Mouse (Mus musculus) midbrain, embryonic 14.5 days (tissue): ENCODE data around the gene Cap1. TPM values are rescaled to one million over a fixed set of nuclear protein-coding genes. Genes with fewer than 3 reads are reported as not detected.

Source experiments
- ATAC-seq: fragments of 200-750 bp; cut with Nextera tagmentation; 2 replicates; pipeline ENCODE4 v1.8.0; 2017; ENCODE audit warnings: moderate number of reproducible peaks, moderate library complexity; ENCODE audit not compliant: low FRiP score, low TSS enrichment
- DNase-seq: peaks from one replicate; pipeline ENCODE4 v3.0.0-alpha.2; 2015
- H3K27ac ChIP-seq: fragments of 300-500 bp; sonication (generic); replicated peaks from 2 replicates; pipeline ENCODE4 v1.5.1; 2014; ENCODE audit warnings: mild to moderate bottlenecking, low read depth, low read length, moderate library complexity
- H3K27me3 ChIP-seq: fragments of 300-500 bp; sonication (generic); 2 replicates; pipeline ENCODE4 v1.6.1; 2014; ENCODE audit warnings: low read length, control low read depth, mixed read lengths; ENCODE audit not compliant: control insufficient read depth, insufficient read depth
- H3K36me3 ChIP-seq: fragments of 300-500 bp; sonication (generic); 2 replicates; pipeline ENCODE4 v1.6.1; 2014; ENCODE audit warnings: low read length, control low read depth; ENCODE audit not compliant: control insufficient read depth, insufficient read depth
- H3K4me1 ChIP-seq: fragments of 300-500 bp; sonication (generic); 2 replicates; pipeline ENCODE4 v1.6.1; 2014; ENCODE audit warnings: mild to moderate bottlenecking, antibody characterized with exemption, low read length, control low read depth; ENCODE audit not compliant: control insufficient read depth, insufficient read depth
- H3K4me2 ChIP-seq: fragments of 300-500 bp; sonication (generic); 2 replicates; pipeline ENCODE4 v1.6.1; 2014; ENCODE audit warnings: mild to moderate bottlenecking, low read length, moderate library complexity
- H3K4me3 ChIP-seq: fragments of 300-500 bp; sonication (generic); replicated peaks from 2 replicates; pipeline ENCODE4 v1.5.1; 2014; ENCODE audit warnings: low read depth, low read length
- H3K9ac ChIP-seq: fragments of 300-500 bp; sonication (generic); replicated peaks from 2 replicates; pipeline ENCODE4 v1.6.1; 2014; ENCODE audit warnings: mild to moderate bottlenecking, low read length, moderate library complexity
- H3K9me3 ChIP-seq: fragments of 300-500 bp; sonication (generic); 2 replicates; pipeline ENCODE4 v1.6.1; 2016; ENCODE audit warnings: low read length, control low read depth, mixed read lengths; ENCODE audit not compliant: control insufficient read depth
- WGBS: fragments of 180-500 bp; shearing (Covaris S2); extraction: QIAGEN DNeasy Blood & Tissue Kit; methylation state at CpG from one replicate; pipeline ENCODE4 v1.1.7; 2014; 5-methylcytosine and 5-hydroxymethylcytosine counted together
- polyA plus RNA-seq: library from polyadenylated mRNA; unstranded; fragments of >200 nt; fragmentation: Nextera tagmentation; extraction: Ambion mirVana; gene quantifications from 2 replicates; pipeline ENCODE4 v1.2.1, GENCODE M21; 2014

Cap1 gene
- polyA plus RNA-seq, 1 experiment from 2014 or later = 72.8 TPM

- 82% methylated on average over 3 of the region's 3 CpGs for WGBS
- H3K36me3 ChIP-seq = no peaks in the 10 kb centered on the region
- H3K4me1 ChIP-seq = peaks cover 22% of the 10 kb centered on the region
- no peaks in the 10 kb centered on the region for H3K27me3 ChIP-seq
- H3K9ac ChIP-seq = no peak overlapping the region
- no peak overlapping the region for H3K27ac ChIP-seq
- H3K9me3 ChIP-seq = no peaks in the 10 kb centered on the region
- ATAC-seq = no peak
- no peak for DNase-seq
- H3K4me3 ChIP-seq = no peak overlapping the region
- no peak overlapping the region for H3K4me2 ChIP-seq
Observed at GRCm38 (mm10) chr4:122882544-122882943, 3.3 kb downstream of the Cap1 start.

- Histone ChIP-seq H3K9me3 (no peaks in the 10 kb centered on the region), H3K27me3 (no peaks in the 10 kb centered on the region), H3K36me3 (no peaks in the 10 kb centered on the region), H3K4me3 (no peak overlapping the region), H3K27ac (no peak overlapping the region), H3K4me2 (no peak overlapping the region), H3K9ac (no peak overlapping the region), H3K4me1 (no peaks in the 10 kb centered on the region; the same call in 1 of the 2 replicates)
- ATAC-seq (no peak), DNase-seq (no peak)
- 99% methylated on average over 2 of the region's 2 CpGs for WGBS
Observed at GRCm38 (mm10) chr4:122878333-122879070, 7.4 kb downstream of the Cap1 start.

DNA sequence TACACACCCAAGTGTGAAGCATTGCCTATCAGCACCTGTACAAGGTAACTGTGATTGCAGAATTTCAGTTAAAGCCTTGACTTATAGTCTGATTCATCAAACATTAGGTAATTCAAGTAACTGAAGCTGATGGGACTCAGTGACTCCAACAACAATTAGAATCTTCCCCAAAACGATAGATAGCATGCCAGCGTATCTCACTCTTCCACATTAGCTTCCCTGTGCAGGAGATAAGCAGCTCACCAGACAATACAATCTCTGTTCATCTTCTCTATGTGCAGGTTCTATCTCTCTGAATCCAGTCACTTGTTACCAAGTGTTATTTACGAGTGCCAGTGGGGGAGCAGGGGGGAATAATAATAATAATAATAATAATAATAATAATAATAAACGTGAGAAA, 12.3 kb downstream of the Cap1 start:
- no peak overlapping the region for H3K9ac ChIP-seq
- no peak for ATAC-seq
- 92% methylated on average over 4 of the region's 4 CpGs for whole genome bisulfite sequencing

DNA sequence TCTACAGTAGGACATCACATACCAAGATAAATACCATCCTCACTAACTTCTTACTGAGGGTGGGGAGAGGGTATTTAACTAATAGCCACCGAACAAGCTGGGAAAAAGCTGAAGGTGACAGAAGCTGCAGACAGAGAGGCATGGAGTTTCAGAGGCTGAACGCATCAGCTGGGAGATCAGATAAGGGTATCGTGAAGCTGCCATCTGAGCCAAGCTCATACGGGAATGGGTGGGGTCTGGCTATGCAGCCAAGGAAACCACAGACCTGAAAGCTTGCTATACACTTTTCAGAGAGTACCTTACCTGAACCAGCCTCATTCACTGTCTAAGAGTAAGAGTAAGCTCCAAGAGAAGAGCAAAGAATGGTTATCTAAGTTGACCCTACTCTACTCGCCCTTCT, 12.9 kb downstream of the Cap1 start:
- no peak overlapping the region for H3K4me2 ChIP-seq
- H3K9ac ChIP-seq = no peak overlapping the region
- no peaks in the 10 kb centered on the region for H3K27me3 ChIP-seq
- H3K9me3 ChIP-seq = no peaks in the 10 kb centered on the region
- no peak for DNase-seq
- no peaks in the 10 kb centered on the region for H3K4me1 ChIP-seq
- 90% methylated on average over 5 of the region's 5 CpGs for WGBS
- no peak for ATAC-seq
- no peak overlapping the region for H3K27ac ChIP-seq
- H3K36me3 ChIP-seq = peaks cover 43% of the 10 kb centered on the region
- H3K4me3 ChIP-seq = no peak overlapping the region

More for the DNA sequence above, 12.3 kb downstream of the Cap1 start:
- no peak overlapping the region for H3K4me2 ChIP-seq
- H3K4me3 ChIP-seq = no peak overlapping the region
- H3K27ac ChIP-seq = no peak overlapping the region
- H3K36me3 ChIP-seq = peaks cover 38% of the 10 kb centered on the region
- H3K9me3 ChIP-seq = no peaks in the 10 kb centered on the region
- no peaks in the 10 kb centered on the region for H3K4me1 ChIP-seq
- no peak for DNase-seq
- H3K27me3 ChIP-seq = no peaks in the 10 kb centered on the region

- H3K27me3 ChIP-seq = no peaks in the 10 kb centered on the region
- peaks cover 51% of the 10 kb centered on the region for H3K36me3 ChIP-seq
- ATAC-seq (no peak), DNase-seq (no peak)
- H3K9me3 ChIP-seq = no peaks in the 10 kb centered on the region
- WGBS = 95% methylated on average over 2 of the region's 2 CpGs
- H3K4me1 ChIP-seq = no peaks in the 10 kb centered on the region
- H3K9ac ChIP-seq = no peak overlapping the region
- H3K4me3 ChIP-seq = no peak overlapping the region
- H3K27ac ChIP-seq = no peak overlapping the region
- no peak overlapping the region for H3K4me2 ChIP-seq
Observed at GRCm38 (mm10) chr4:122871989-122872388, 13.9 kb downstream of the Cap1 start.

GRCm38 (mm10) chr4:122871269-122871668, 14.6 kb downstream of the Cap1 start:
- Histone ChIP-seq H3K27ac (no peak overlapping the region), H3K27me3 (no peaks in the 10 kb centered on the region), H3K36me3 (peaks cover 58% of the 10 kb centered on the region), H3K9ac (no peak overlapping the region), H3K9me3 (no peaks in the 10 kb centered on the region), H3K4me1 (no peaks in the 10 kb centered on the region), H3K4me3 (no peak overlapping the region), H3K4me2 (no peak overlapping the region)
- DNase-seq (no peak), ATAC-seq (no peak)
- WGBS = 95% methylated on average over 11 of the region's 11 CpGs

- Histone ChIP-seq H3K36me3 (peaks cover 64% of the 10 kb centered on the region), H3K4me1 (no peaks in the 10 kb centered on the region), H3K4me3 (no peak overlapping the region), H3K27me3 (no peaks in the 10 kb centered on the region), H3K27ac (no peak overlapping the region), H3K9ac (no peak overlapping the region), H3K4me2 (no peak overlapping the region), H3K9me3 (no peaks in the 10 kb centered on the region)
- 89% methylated on average over 5 of the region's 5 CpGs for WGBS
- ATAC-seq (no peak), DNase-seq (no peak)
Observed at GRCm38 (mm10) chr4:122870741-122871140, 15.1 kb downstream of the Cap1 start.

- no peaks in the 10 kb centered on the region for H3K4me1 ChIP-seq
- H3K27ac ChIP-seq = no peak overlapping the region
- DNase-seq (peak; percentile 61), ATAC-seq (no peak)
- H3K36me3 ChIP-seq = peaks cover 71% of the 10 kb centered on the region
- H3K27me3 ChIP-seq = no peaks in the 10 kb centered on the region
- no peak overlapping the region for H3K4me3 ChIP-seq
- H3K9me3 ChIP-seq = no peaks in the 10 kb centered on the region
- no peak overlapping the region for H3K4me2 ChIP-seq
- no peak overlapping the region for H3K9ac ChIP-seq
Observed at GRCm38 (mm10) chr4:122870027-122870426, 15.8 kb downstream of the Cap1 start.

- no peak for DNase-seq
- no peak for ATAC-seq
- WGBS = 97% methylated on average over 1 of the region's 1 CpGs
- Histone ChIP-seq H3K4me1 (no peaks in the 10 kb centered on the region), H3K9ac (no peak overlapping the region), H3K27me3 (no peaks in the 10 kb centered on the region), H3K27ac (no peak overlapping the region), H3K4me3 (no peak overlapping the region), H3K9me3 (no peaks in the 10 kb centered on the region), H3K4me2 (no peak overlapping the region), H3K36me3 (peaks cover 90% of the 10 kb centered on the region)
Observed at GRCm38 (mm10) chr4:122868041-122868440, 17.8 kb downstream of the Cap1 start.
